Mouse (Mus musculus) CH12.LX (cell line): ENCODE data around the gene Usp13.

Source experiments
- IRF4 ChIP-seq: IDR thresholded peaks from 2 replicates; pipeline ENCODE4 v1.6.1; 2014; ENCODE audit warnings: low read depth, mild to moderate bottlenecking, inconsistent platforms, low read length, improper control_type of control experiment
- MAX ChIP-seq: IDR thresholded peaks from 2 replicates; pipeline ENCODE4 v1.6.1; 2011; ENCODE audit warnings: low read length, improper control_type of control experiment

GRCm38 (mm10) chr3:32970257-32970656, 152.9 kb downstream of the Usp13 start:
- no peak for TF ChIP-seq MAX
- no peak for TF ChIP-seq IRF4
